Mouse (Mus musculus) ES-Bruce4 (cell line): ENCODE measurements around the gene Grb2.

Experiments used
- CTCF ChIP-seq: IDR thresholded peaks from one replicate; pipeline ENCODE4 v1.8.1; 2011; ENCODE audit warnings: low read depth, low read length
- POLR2A ChIP-seq: IDR thresholded peaks from one replicate; pipeline ENCODE4 v1.8.1; 2011; ENCODE audit warnings: low read length; ENCODE audit not compliant: insufficient read depth

DNA sequence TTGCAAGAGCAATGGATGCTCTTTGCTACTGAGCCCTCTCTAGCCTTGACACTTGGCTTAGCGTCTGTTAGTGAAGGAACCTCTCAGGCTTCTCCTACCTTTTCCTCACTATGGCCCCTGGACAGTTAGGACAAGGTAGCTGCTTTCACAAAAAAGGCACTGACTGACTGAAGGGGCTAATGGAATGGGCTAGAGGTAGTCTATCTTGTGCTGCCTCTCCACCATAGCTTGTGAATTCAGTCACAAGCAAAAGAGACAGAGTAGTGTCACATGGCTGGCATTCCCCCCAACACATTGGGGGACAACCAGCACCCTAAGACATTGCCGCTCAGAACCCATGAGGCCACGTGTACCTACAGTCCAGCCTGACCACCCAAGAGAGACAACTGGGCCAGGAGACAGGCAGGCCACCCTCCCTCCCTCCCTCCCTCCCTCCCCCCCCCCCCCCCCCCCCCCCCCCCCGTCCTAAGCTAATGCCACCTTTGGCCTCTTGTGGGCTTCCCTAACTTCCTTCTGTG is 68.0 kb downstream of the Grb2 start:
- no peak for TF ChIP-seq CTCF
- TF ChIP-seq POLR2A: no peak
